Mouse (Mus musculus) MEL (cell line): Measurements from ENCODE around the gene Fam49a. TPM values are rescaled to one million over a fixed set of nuclear protein-coding genes. Genes with fewer than 3 reads are reported as not detected.

Source experiments
- DNase-seq: peaks from one replicate; pipeline ENCODE4 v3.0.0; 2011; ENCODE audit warnings: low read depth, low spot score
- H3K27ac ChIP-seq: 2 replicates; pipeline ENCODE4 v1.5.1; 2012; ENCODE audit warnings: low read depth, mild to moderate bottlenecking, control low read depth, low read length, moderate library complexity; ENCODE audit not compliant: control insufficient read depth
- H3K27me3 ChIP-seq, 2 experiments: fragments of 150-350 bp in 1 of 2; sonication (generic) in 1 of 2; 2 replicates each; pipeline ENCODE4 v1.6.1; 2012; ENCODE audit warnings: low read length in 2 of 2, mild to moderate bottlenecking in 2 of 2, improper control_type of control experiment in 1 of 2, moderate library complexity in 1 of 2; ENCODE audit not compliant: insufficient read depth in 2 of 2, control insufficient read depth in 1 of 2
- H3K36me3 ChIP-seq, 2 experiments: 2 replicates each; pipeline ENCODE4 v1.6.1; 2012 to 2014; ENCODE audit warnings: low read length in 2 of 2, improper control_type of control experiment in 1 of 2, inconsistent platforms in 1 of 2, mild to moderate bottlenecking in 1 of 2; ENCODE audit not compliant: insufficient read depth in 2 of 2, control insufficient read depth in 1 of 2
- H3K4me1 ChIP-seq, 2 experiments: fragments of 150-350 bp in 1 of 2; sonication (generic) in 1 of 2; 2 replicates each; pipeline ENCODE4 v1.6.1; 2012; ENCODE audit warnings: low read length in 2 of 2, improper control_type of control experiment in 1 of 2, mild to moderate bottlenecking in 1 of 2; ENCODE audit not compliant: insufficient read depth in 2 of 2, control insufficient read depth in 1 of 2
- H3K4me3 ChIP-seq, 2 experiments: fragments of 150-350 bp in 1 of 2; sonication (generic) in 1 of 2; 2 replicates each; pipeline ENCODE4 v1.5.1; 2012; ENCODE audit warnings: low read depth in 2 of 2, low read length in 2 of 2, mild to moderate bottlenecking in 2 of 2, moderate library complexity in 2 of 2, control low read depth in 1 of 2, improper control_type of control experiment in 1 of 2; ENCODE audit not compliant: control insufficient read depth in 1 of 2, insufficient read depth in 1 of 2
- H3K79me2 ChIP-seq: 2 replicates; pipeline ENCODE4 v1.6.1; 2012; ENCODE audit warnings: mild to moderate bottlenecking, low read length, moderate library complexity; ENCODE audit not compliant: control insufficient read depth, poor library complexity, insufficient read depth
- H3K9ac ChIP-seq: 2 replicates; pipeline ENCODE4 v1.6.1; 2012; ENCODE audit warnings: low read depth, mild to moderate bottlenecking, control low read depth, low read length, moderate library complexity; ENCODE audit not compliant: control insufficient read depth, poor library complexity, severe bottlenecking
- H3K9me3 ChIP-seq: fragments of 150-350 bp; sonication (generic); replicated peaks from 2 replicates; pipeline ENCODE4 v1.6.1; 2012; ENCODE audit warnings: mild to moderate bottlenecking, low read length, improper control_type of control experiment, moderate library complexity; ENCODE audit not compliant: insufficient read depth
- CHD1 ChIP-seq: IDR thresholded peaks from 2 replicates; pipeline ENCODE4 v1.6.1; 2012; ENCODE audit warnings: low read depth, mild to moderate bottlenecking, inconsistent platforms, low read length, improper control_type of control experiment
- CHD2 ChIP-seq: IDR thresholded peaks from 2 replicates; pipeline ENCODE4 v1.6.1; 2011; ENCODE audit warnings: low read length, improper control_type of control experiment
- EP300 ChIP-seq, 2 experiments: IDR thresholded peaks; 2 replicates each; pipeline ENCODE4 v1.6.1; 2011; ENCODE audit warnings: improper control_type of control experiment in 2 of 2, low read length in 2 of 2, low read depth in 1 of 2, mild to moderate bottlenecking in 1 of 2
- GABPA ChIP-seq: IDR thresholded peaks from 2 replicates; pipeline ENCODE4 v1.6.1; 2012; ENCODE audit warnings: low read depth, mild to moderate bottlenecking, inconsistent platforms, low read length, improper control_type of control experiment, moderate library complexity
- GATA1 ChIP-seq: IDR thresholded peaks from 2 replicates; pipeline ENCODE4 v1.6.1; 2011; ENCODE audit warnings: low read depth, low read length, improper control_type of control experiment
- HCFC1 ChIP-seq: IDR thresholded peaks from 2 replicates; pipeline ENCODE4 v1.6.1; 2012; ENCODE audit warnings: low read depth, mild to moderate bottlenecking, inconsistent platforms, low read length, improper control_type of control experiment, moderate library complexity
- MAFK ChIP-seq: IDR thresholded peaks from 2 replicates; pipeline ENCODE4 v1.6.1; 2011; ENCODE audit warnings: low read depth, mild to moderate bottlenecking, low read length, improper control_type of control experiment, borderline replicate concordance
- MAX ChIP-seq: IDR thresholded peaks from 2 replicates; pipeline ENCODE4 v1.6.1; 2011; ENCODE audit warnings: low read length, improper control_type of control experiment
- MAZ ChIP-seq: IDR thresholded peaks from 2 replicates; pipeline ENCODE4 v1.6.1; 2012; ENCODE audit warnings: low read depth, mild to moderate bottlenecking, inconsistent platforms, low read length, improper control_type of control experiment
- MYC ChIP-seq: IDR thresholded peaks from 2 replicates; pipeline ENCODE4 v1.6.1; 2011; ENCODE audit warnings: low read depth, mild to moderate bottlenecking, low read length, improper control_type of control experiment, moderate library complexity
- NELFE ChIP-seq: IDR thresholded peaks from 2 replicates; pipeline ENCODE4 v1.6.1; 2011; ENCODE audit warnings: low read depth, low read length, improper control_type of control experiment
- POLR2AphosphoS5 ChIP-seq: IDR thresholded peaks from 2 replicates; pipeline ENCODE4 v1.6.1; 2012; ENCODE audit warnings: low read depth, borderline replicate concordance, mild to moderate bottlenecking, inconsistent platforms, low read length, moderate library complexity, mixed read lengths
- RAD21 ChIP-seq: IDR thresholded peaks from 2 replicates; pipeline ENCODE4 v1.6.1; 2011; ENCODE audit warnings: mild to moderate bottlenecking, low read depth, low read length, improper control_type of control experiment
- SIN3A ChIP-seq: IDR thresholded peaks from 2 replicates; pipeline ENCODE4 v1.6.1; 2012; ENCODE audit warnings: low read length, improper control_type of control experiment, inconsistent platforms
- SMC3 ChIP-seq: IDR thresholded peaks from 2 replicates; pipeline ENCODE4 v1.6.1; 2011; ENCODE audit warnings: low read depth, low read length, improper control_type of control experiment
- TBP ChIP-seq: IDR thresholded peaks from 2 replicates; pipeline ENCODE4 v1.8.0; 2011; ENCODE audit warnings: low read depth, low read length, improper control_type of control experiment
- ZC3H11A ChIP-seq: IDR thresholded peaks from 2 replicates; pipeline ENCODE4 v1.6.1; 2012; ENCODE audit warnings: low read depth, mild to moderate bottlenecking, inconsistent platforms, low read length, improper control_type of control experiment
- polyA plus RNA-seq, 2 experiments: library from polyadenylated mRNA; stranded (reverse) in 1 of 2; unstranded in 1 of 2; fragments of >175 nt in 1 of 2; fragments of >200 nt in 1 of 2; gene quantifications; 2 replicates each; pipeline versions ENCODE4 v1.2.1 to v1.2.4; 2012; ENCODE audit warnings: low replicate concordance in 2 of 2, low read depth in 1 of 2; ENCODE audit not compliant: insufficient read length in 2 of 2, insufficient read depth in 1 of 2, missing spikeins in 1 of 2
- total RNA-seq: library from RNA; depleted of rRNA; stranded (reverse); fragments of 300-350 nt; gene quantifications from 2 replicates; pipeline ENCODE4 v1.2.3, GENCODE M21; 2012

The Fam49a gene
- total and polyA plus RNA-seq, 3 experiments, result 0.42 to 1.3 TPM; not detected in 1

DNA sequence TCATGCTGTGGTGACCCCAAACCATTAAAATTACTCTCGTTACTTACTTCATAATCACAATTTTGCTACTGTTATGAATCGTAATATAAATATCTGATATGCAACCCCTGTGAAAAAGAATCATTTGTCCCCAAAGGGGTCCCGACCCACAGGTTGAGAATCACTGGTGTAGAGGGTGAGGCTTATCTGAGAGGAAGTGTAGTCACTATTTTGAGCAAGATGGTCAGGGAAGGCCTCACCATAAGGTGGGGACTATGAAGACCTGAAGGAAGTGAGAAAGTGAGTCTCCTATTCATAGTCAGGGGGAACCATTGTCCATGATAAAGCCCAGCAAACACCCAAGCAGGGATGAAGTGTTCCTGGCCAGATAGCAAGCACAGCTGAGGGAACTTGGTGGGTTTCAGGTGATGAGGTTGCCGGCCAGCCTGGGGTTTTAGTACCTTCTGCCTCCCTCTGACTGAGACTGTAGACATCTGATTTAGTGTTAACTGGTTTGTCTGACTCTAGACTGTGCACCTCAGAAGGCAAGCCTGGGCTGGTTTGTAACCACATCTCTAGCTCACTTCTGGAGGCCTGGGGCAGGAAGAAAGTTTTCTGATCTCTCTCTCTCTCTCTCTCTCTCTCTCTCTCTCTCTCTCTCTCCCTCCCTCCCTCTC is 13.3 kb downstream of the Fam49a start:
- H3K79me2 ChIP-seq, result no peaks in the 10 kb centered on the region
- H3K4me3 ChIP-seq, result no peak overlapping the region
- no peak for DNase-seq
- no peaks in the 10 kb centered on the region for H3K36me3 ChIP-seq
- H3K4me1 ChIP-seq, result no peaks in the 10 kb centered on the region
- TF ChIP-seq NELFE (no peak), MAZ (no peak), RAD21 (no peak), GABPA (no peak), MYC (no peak)
- H3K9ac ChIP-seq, result no peak overlapping the region
- H3K27ac ChIP-seq, result no peak overlapping the region
- no peaks in the 10 kb centered on the region for H3K27me3 ChIP-seq
- no peaks in the 10 kb centered on the region for H3K9me3 ChIP-seq

DNA sequence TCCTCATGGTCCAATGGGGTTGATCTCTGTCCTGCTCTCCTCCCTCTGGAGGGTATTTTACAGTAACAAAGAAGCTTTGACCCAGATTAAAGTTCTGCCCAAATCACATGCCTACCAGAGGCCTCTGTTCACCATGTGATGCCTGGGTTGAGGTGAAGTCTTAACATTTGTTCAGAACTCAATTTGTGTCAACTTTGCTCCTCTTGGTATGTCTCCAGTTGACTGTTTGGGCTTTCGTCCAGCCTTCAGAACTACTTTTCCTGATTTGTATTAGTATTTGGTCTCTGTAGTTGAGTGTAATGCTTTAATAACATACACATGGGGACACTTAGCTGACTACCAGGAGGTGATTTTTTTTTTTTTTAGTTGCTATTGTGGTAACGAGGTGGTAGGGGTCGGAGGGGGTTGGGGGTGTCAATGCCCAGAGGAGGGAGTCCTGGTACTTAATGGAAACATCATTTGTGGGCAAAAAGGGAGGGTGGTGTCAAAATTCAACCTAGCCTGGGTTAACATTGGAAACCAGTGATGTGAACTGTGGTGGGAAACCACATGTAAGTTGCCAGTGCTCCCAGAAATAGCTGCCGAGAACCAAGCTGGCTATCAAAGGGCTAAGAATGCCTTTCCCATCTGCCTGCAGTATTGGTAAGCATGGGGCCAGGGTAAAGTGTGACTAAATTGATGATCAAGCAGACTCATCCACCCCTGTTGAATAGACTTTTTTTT is 16.0 kb downstream of the Fam49a start:
- TF ChIP-seq SMC3 (no peak), NELFE (no peak), RAD21 (no peak), MAFK (no peak), MAX (no peak), CHD2 (no peak), POLR2AphosphoS5 (no peak), HCFC1 (no peak), CHD1 (no peak), ZC3H11A (no peak), TBP (no peak)
- DNase-seq, result no peak
- no peak overlapping the region for H3K4me3 ChIP-seq
- no peaks in the 10 kb centered on the region for H3K36me3 ChIP-seq
- no peaks in the 10 kb centered on the region for H3K27me3 ChIP-seq
- no peaks in the 10 kb centered on the region for H3K4me1 ChIP-seq
- no peak overlapping the region for H3K27ac ChIP-seq
- no peaks in the 10 kb centered on the region for H3K9me3 ChIP-seq
- no peak overlapping the region for H3K9ac ChIP-seq
- no peaks in the 10 kb centered on the region for H3K79me2 ChIP-seq

DNA sequence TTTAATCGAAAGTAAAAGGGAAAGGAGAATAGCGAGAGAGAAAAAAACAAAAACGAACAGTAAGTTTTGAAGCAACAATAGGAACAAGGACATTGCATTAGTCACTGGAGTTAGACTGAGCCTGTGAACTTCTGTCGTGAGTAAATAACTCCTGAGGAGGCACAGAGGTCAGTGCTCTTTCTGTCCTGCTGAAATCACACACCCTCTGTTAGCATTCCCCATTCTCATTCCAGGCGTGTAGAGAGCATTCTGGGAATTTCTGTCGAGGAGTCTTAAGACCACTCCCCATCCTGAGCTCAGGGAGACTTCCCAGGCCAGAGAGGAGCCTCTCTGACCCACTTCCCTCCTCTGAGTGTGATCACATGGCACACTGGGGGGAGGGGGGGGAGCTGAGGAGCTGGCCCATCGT is 16.5 kb downstream of the Fam49a start:
- Histone ChIP-seq H3K9ac (no peak overlapping the region), H3K79me2 (no peaks in the 10 kb centered on the region), H3K36me3 (no peaks in the 10 kb centered on the region), H3K9me3 (no peaks in the 10 kb centered on the region), H3K4me1 (no peaks in the 10 kb centered on the region), H3K4me3 (no peak overlapping the region), H3K27me3 (no peaks in the 10 kb centered on the region), H3K27ac (no peak overlapping the region)
- no peak for DNase-seq
- TF ChIP-seq MAZ (no peak), EP300 (IDR thresholded peaks at IDR 0.05; ENCODE audit: low read depth in 1 of 2, low read length in 2 of 2) (no peak), SIN3A (no peak), GATA1 (no peak)
